Mouse (Mus musculus): ENCODE measurements around the gene Irf5.

DNA sequence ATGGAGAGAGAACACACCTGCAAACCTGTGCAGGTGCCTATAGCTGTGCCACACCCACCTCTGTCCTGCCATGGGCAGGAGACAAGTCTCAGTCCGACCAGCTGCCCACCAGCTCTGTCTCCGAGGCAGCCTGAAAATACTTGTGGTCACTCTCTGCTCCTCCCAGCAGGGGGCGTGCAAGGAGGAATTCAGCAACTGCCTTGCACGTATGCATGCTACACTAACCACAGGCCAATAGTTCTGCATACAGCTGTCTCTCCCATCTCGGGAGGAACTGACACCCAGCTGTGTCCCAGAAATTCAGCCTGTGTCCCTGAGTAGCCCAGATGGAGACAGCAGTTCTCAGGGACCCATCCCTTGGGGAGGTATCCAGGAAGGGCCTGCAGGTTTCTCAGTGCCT, 9.3 kb upstream of the Irf5 start:
- TF ChIP-seq CTCF (conservative IDR thresholded peaks at IDR 0.05; ENCODE audit: low read length): peak; percentile 65
- no peak for TF ChIP-seq POU5F1 (IDR thresholded peaks at IDR 0.05; ENCODE audit: borderline replicate concordance, low read length)
- TF ChIP-seq NANOG (IDR thresholded peaks at IDR 0.05; ENCODE audit: borderline replicate concordance, low read length): no peak

Measured in E14TG2a.4 (cell line).